Mouse (Mus musculus): ENCODE measurements at regions not wholly inside any gene's neighbourhood (a gene's known extent, or its start where the extent isn't known, plus 50 kb on each side); places are given as distances from the start of the nearest gene placed in this dataset. TPM values are rescaled to one million over a fixed set of nuclear protein-coding genes. Genes with fewer than 3 reads are reported as not detected.

DNA sequence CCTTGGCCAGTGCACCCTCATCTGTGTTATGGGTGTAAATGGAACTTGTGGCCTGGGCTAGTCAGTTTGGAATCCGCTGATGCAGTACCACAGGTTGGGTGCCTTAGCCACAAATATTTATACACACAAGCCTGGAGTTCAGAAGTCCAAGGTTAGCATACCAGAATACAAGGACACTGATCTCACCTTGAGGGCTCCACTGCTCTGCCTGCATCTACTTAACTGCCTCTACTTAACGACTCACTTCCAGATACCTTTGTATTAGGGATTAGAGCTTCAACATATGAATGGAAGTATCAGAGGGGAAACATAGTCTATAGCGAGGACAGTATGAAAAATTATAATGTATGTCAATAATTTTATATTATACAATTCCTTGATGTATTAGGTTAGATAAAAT, 57.5 kb downstream of the Tmem174 start:
- intact Hi-C loops (cut with DNase I): loop anchor here (10.0 kb wide), 1 partner anchor 545 kb away; no protein-coding TSS in a partner anchor

DNA sequence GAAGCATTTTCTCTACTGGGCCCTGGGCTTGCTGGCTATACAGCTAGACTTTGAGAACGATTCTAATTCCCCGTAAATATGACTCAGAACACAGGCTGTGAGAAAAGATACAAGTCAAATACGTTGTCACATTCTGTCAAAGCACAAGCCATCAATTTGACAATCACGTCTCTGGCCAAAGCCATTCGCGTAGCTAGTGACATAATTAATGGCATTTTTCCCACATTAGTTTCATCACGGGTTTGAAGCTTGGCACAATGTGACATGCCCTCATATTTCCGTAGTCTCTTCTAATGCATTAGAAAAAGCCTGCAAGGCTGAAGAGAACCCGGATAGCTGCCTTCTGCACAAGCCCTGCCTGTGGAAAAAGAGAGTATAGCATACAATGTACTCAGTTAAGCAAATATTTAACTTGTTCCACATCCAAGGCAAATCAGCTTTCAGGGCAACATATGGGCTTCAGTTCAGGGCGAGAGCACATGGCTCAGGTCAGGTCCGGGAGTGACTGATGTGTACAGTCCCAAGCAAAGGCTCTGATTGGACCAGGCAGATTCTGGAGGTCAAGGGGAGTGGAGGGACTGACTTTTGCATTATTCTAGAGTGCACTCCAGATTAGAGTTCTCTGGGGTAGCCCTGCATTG, 58.7 kb downstream of the Tmem174 start:
- intact Hi-C loops (cut with DNase I): no loop called here
- no peak for DNase-seq (ENCODE audit: low spot score)

More for the DNA sequence above, 57.5 kb downstream of the Tmem174 start:
- no peak for DNase-seq (ENCODE audit: low spot score)

DNA sequence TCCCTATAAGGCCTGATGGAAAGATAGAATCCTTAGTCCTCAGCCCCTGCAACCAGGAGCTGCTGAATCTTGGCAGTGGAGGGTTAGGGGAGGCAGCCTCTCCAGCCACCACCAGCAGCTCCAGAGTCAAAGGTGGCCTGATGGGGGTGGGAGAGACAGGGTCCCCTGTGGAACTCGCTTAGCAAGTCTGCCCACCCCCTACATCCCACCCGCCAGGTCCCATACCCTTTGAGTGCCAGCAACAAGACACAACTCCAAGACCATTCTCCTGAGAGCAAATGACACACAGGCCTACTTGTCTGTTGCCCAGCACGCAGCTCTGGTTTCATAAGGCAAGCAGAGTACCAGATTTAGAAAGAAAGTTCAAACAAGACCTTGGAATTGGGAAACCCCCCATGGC, 61.1 kb downstream of the Tmem174 start:
- intact Hi-C loops (cut with DNase I): no loop called here
- DNase-seq (ENCODE audit: low spot score): no peak

DNA sequence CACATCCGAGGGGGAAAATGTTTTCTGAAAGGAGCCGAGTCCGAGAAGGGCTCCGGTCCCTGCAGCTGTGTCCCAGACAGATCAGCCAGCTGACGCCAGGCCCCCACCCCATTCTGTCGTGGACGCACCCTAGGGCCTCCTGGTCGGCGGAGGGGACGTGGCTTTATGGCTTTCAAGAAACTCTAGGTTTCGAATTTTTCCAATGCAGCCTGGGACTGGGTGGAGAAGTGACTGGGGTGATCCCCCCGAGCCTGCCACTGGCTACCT, 63.2 kb downstream of the Tmem174 start:
- DNase-seq (ENCODE audit: low spot score): no peak
- intact Hi-C loops (cut with DNase I): loop anchor here (5.0 kb wide), 1 partner anchor 217 kb away; no protein-coding TSS in a partner anchor

DNA sequence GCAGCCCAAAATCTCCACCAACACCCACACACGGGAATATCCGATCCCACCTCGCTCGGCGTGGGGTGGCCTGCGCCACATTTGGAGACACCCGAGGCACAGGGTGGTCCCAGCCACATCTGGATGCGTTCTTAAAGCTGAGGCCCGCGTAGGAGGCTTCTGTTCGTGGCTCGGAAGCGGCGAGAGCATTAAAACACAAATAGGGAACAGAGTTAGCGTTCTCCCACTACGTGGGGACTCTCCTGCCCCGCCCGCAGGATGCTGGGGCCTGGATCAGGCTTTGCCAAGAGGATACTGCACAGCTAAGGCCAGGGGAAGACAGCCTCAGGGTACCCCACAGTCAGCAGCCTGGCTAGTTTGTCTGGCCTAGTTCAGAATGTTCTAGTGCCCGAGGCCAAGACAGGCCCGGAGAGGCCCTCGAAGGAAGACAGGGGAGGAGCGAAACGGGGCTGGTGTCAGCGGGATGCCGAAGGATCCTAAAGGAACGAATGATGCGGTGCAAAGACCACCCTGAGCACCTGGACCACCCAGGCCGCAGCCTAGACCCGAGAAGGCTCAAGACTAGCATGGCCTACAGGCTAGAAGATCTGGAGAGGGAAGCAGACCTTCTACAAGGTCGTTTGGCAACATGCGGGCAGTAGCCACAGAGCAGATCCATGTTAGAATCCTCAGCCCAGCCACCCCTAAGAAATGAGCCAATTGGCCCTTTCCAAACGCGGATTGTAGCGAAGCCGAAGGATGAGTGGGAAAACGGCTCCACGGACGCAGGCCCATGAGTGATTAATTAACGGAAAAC, 63.8 kb downstream of the Tmem174 start:
- no peak for DNase-seq (ENCODE audit: low spot score)
- intact Hi-C loops (cut with DNase I): loop anchor here (5.0 kb wide), 1 partner anchor 216 kb away; no protein-coding TSS in a partner anchor

DNA sequence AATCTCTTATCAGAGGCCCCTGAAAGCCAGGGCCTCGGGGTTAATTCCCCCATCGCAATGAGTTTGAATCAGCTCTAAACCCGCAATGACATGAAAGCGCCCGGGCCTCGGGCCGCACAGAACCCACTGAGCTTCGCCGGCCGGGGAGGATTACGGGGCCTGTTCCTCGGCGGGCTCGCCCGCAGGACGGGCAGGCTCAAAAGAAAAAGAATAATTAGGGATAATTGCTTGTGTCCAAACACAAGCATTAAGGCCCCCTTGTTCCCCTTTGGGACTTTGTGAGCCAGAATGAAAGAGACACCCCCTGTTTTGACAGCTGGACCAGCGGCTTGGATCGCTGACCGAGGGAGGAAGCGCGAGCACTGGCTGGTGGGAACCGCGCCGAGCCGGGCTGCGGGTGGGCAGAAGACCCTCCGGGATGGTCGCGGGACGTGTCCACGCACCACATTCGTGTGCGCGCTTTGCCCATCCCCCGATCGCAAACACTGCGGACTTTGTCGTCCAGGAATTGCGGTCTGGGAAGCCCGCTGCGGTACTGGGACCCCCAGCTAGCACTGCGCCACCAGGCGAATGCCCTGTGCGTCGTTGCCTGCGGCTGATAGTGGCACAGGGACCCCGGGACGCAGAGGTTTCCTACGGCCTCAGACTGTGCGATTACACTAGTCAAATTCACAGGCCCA, 64.5 kb downstream of the Tmem174 start:
- DNase-seq (ENCODE audit: low spot score): no peak
- intact Hi-C loops (cut with DNase I): loop anchor here (5.0 kb wide), 1 partner anchor 215 kb away; no protein-coding TSS in a partner anchor

DNA sequence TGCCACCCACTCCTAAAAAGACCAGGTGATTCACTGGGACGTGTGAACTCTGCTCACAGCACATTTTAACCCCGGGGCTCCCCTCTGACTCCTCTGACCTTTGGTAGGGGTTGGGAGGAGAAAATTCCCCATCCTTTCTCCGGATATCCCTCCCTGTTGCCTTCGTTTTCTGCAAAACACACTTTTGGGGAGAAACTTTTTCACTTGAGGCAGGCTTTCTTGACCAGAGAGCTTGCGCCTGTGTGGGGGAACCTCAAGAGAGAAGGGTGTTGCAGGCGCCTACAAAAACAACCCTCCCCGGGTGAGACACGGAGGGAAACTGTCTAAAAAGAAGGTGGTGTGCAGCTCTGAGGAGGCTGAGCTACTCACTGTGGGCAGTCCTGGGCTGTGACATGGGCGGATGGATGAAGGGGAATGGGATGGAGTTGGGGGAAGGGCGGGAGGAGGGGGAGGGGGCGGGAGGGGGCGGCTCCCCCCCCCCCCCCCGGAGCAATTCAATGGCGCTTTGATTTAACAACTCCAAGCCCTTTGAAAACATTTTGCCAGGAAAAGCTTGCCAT, 65.1 kb downstream of the Tmem174 start:
- no peak for DNase-seq (ENCODE audit: low spot score)
- intact Hi-C loops (cut with DNase I): loop anchor here (5.0 kb wide), 1 partner anchor 215 kb away; no protein-coding TSS in a partner anchor

DNA sequence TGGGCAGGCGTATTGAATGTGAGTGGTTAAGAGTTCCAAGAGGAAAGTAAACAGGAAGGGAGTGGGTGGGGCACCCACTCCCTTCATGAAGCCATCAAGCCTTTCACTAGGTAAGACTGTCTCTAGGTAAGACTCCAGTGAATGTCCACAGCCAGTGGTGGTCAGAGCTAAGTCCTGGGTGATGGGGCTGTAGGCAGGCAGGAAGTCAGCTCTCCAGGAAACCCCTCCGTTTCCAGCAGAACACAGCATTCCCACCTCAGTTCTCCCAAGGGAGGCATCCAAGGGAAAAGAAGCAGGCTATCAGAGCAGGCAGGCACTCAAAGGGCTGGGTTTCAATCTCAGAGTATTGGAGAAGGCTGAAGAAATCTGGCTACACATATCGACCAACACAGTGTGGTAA, 66.2 kb downstream of the Tmem174 start:
- intact Hi-C loops (cut with DNase I): loop anchor here (5.0 kb wide), 1 partner anchor 214 kb away; no protein-coding TSS in a partner anchor
- DNase-seq (ENCODE audit: low spot score): no peak

DNA sequence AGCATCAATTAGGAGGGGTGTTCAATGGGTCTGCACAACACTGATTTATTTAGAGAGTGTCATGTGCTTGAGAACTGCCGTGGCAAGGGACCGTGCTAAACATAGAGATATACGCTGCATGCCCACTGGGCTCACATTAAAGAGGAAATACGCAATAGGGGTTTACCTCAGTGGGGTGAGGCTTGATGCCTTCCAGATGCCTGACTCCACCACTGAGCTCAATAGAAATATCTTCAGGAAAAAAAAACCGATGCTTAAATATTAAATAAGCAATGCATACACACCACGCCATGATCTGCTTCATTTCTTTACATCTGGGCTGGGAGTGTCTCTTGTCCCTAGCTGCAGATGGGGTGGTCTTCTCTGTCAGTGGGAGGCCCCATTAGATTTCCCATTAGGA, 63.9 kb upstream of the Gm10320 start:
- intact Hi-C loops (cut with DNase I): no loop called here
- no peak for DNase-seq (ENCODE audit: low spot score)

DNA sequence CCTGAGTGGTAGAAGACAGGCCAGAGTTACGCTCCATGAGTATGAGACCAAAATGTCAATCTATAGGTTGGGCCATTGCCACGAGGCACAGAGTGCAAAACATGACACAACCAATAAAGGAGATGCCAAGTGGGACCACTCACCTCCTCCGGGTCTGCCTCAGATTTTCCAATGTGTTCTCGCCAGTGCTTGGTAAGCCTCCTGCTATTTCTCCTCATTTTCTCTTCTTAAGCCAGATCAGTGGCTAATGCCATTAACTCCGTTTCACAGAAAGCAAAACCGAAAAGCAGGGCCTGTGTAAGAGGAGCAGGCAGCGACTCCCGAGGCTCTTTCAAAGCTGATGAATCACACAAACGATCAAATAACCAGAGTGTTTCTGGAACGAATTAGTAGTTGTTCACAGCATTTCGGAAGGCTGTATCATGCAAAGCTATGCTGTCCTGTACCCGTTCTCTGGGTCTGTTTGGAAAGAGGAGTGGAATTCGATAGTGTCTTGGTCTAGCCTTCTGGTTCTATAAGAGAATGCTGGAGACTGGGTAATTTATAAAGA, 59.7 kb upstream of the Gm10320 start:
- no peak for DNase-seq (ENCODE audit: low spot score)
- intact Hi-C loops (cut with DNase I): no loop called here

DNA sequence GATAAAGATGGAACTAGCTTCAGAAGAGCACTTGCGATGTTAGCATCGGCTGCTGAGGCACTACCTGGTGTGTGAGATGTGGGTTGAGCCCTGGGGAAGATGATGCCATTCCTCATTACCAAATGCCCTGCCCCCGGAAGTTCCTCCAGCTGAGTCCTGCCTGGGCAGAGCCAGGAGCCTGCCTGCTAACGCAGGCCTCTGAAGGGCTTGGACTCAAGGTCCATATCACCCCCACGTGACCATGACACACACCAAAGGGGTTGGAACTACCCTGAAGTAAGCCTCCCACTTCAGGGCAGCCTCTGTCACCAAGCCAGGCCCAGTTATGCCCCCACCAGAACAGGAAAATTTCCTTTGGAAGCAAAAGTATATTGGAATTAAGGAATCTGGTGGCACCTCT, 55.4 kb upstream of the Gm10320 start:
- intact Hi-C loops (cut with DNase I): no loop called here
- DNase-seq (ENCODE audit: low spot score): no peak

DNA sequence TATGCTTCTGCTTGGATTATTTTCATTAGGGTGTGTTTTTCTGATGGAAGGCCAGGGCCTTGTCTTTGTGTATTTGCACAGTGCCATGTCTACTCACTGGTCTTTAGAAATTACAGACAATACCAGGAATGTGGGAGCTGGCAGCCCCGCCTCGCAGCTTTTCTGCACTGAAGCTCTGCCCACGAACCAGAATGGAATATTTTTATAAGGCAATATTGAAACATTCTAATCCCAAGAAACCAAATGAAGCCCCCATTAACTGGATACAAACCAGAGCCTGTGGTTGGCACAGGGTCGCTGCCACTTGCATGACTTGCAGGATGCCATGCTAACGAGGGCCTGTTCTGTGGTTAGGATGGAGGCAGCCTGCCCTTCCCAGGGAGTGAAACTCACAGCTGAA, 54.3 kb upstream of the Gm10320 start:
- intact Hi-C loops (cut with DNase I): no loop called here
- DNase-seq (ENCODE audit: low spot score): no peak

DNA sequence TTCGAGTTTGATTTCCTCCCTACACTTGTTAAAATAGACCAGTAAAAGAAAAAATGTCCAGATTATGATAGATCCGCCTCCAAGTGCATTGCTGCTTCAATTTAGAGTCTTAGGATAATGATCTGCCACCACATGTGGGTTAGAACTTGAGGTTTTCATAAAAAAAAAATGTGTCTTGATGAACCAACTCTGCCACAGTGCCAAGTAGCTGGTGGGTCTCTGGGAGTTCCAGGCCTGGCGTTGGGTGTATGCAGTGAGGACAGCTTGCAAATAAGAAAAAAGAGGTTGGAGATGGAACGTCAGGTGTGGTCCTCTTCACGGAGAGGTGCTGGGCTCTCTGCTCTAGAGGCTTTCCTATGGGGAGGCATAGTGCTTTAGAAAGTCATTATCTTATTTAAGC, 53.6 kb upstream of the Gm10320 start:
- no peak for DNase-seq (ENCODE audit: low spot score)
- intact Hi-C loops (cut with DNase I): no loop called here

DNA sequence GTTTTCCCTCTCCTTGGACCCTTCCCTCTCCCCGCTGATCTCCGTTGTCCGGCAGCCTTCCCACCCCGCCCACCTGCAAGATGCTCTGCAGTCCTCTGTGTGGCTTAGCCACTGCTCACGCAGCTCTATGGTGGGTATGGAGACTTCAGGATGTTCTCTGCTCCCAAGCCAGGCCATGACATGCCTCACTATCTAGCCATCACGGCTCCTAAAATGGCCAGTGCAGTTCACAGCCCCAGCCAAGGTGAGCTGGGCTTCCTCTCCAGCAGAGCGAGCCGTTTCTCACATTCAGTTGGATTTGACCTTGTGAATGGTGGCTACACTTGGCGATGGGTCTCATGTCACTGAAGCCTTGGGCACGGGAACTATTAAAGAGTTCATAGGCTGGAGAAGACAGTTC, 52.2 kb upstream of the Gm10320 start:
- intact Hi-C loops (cut with DNase I): no loop called here
- DNase-seq (ENCODE audit: low spot score): no peak

Small RNA genes in the stretch of these regions (microRNA-seq; reads per million reads assigned to microRNA genes)
- gene Gm22698: not detected
